Mouse (Mus musculus) hindbrain, embryonic 13.5 days (tissue): ENCODE data around the gene Prrg2. TPM values are rescaled to one million over a fixed set of nuclear protein-coding genes. Genes with fewer than 3 reads are reported as not detected.
A peak's percentile ranks its signal among the peaks of the same experiment; 100 is the strongest.

Experiments
- ATAC-seq: fragments of 200-750 bp; cut with Nextera tagmentation; 2 replicates; pipeline ENCODE4 v1.8.0; 2017; ENCODE audit warnings: moderate TSS enrichment; ENCODE audit not compliant: low FRiP score
- H3K27ac ChIP-seq: fragments of 300-500 bp; sonication (generic); 2 replicates; pipeline ENCODE4 v1.5.1; 2015; ENCODE audit warnings: inconsistent platforms, mild to moderate bottlenecking, moderate library complexity
- H3K27me3 ChIP-seq: fragments of 300-500 bp; sonication (generic); 2 replicates; pipeline ENCODE4 v1.6.1; 2015; ENCODE audit warnings: mild to moderate bottlenecking, inconsistent platforms
- H3K36me3 ChIP-seq: fragments of 300-500 bp; sonication (generic); 2 replicates; pipeline ENCODE4 v1.6.1; 2015; ENCODE audit warnings: mild to moderate bottlenecking, inconsistent platforms
- H3K4me1 ChIP-seq: fragments of 300-500 bp; sonication (generic); replicated peaks from 2 replicates; pipeline ENCODE4 v1.6.1; 2015; ENCODE audit warnings: inconsistent platforms
- H3K4me2 ChIP-seq: fragments of 300-500 bp; sonication (generic); 2 replicates; pipeline ENCODE4 v1.6.1; 2015; ENCODE audit warnings: inconsistent platforms, mild to moderate bottlenecking, moderate library complexity
- H3K4me3 ChIP-seq: fragments of 300-500 bp; sonication (generic); 2 replicates; pipeline ENCODE4 v1.5.1; 2015; ENCODE audit warnings: mild to moderate bottlenecking, inconsistent platforms
- H3K9ac ChIP-seq: fragments of 300-500 bp; sonication (generic); 2 replicates; pipeline ENCODE4 v1.6.1; 2015; ENCODE audit warnings: mild to moderate bottlenecking, inconsistent platforms
- H3K9me3 ChIP-seq: fragments of 300-500 bp; sonication (generic); 2 replicates; pipeline ENCODE4 v1.6.1; 2016; ENCODE audit warnings: inconsistent platforms
- WGBS: fragments of 180-500 bp; shearing (Covaris S2); methylation state at CpG from one replicate; pipeline ENCODE4 v1.1.7; 2015; 5-methylcytosine and 5-hydroxymethylcytosine counted together
- polyA plus RNA-seq: library from polyadenylated mRNA; unstranded; fragments of >200 nt; fragmentation: Nextera tagmentation; extraction: Ambion mirVana; gene quantifications from 2 replicates; pipeline ENCODE4 v1.2.1, GENCODE M21; 2015

Prrg2 gene
- polyA plus RNA-seq, 1 experiment from 2014 or later, result 14.8 TPM

GRCm38 (mm10) chr7:45052862-45053116, 9.7 kb downstream of the Prrg2 start, which contains the start of gene Prr12:
Gene Prr12, minus strand, starts transcription at chr7:45052881.
- Histone ChIP-seq H3K4me1 (peaks cover 36% of the 10 kb centered on the region), H3K9me3 (no peaks in the 10 kb centered on the region), H3K4me2 (peak within 1 kb of the TSS; percentile 99), H3K9ac (peak within 1 kb of the TSS; percentile 98), H3K27ac (peak within 1 kb of the TSS; percentile 100), H3K36me3 (peaks cover 26% of the 10 kb centered on the region), H3K27me3 (no peaks in the 10 kb centered on the region), H3K4me3 (peak within 1 kb of the TSS; percentile 95)
- 0% methylated on average over 2 of the region's 18 CpGs for WGBS
- ATAC-seq, result no peak; the same call in 1 of the 2 replicates

- Histone ChIP-seq H3K4me3 (peak overlapping the region; percentile 95), H3K27me3 (no peaks in the 10 kb centered on the region), H3K36me3 (peaks cover 30% of the 10 kb centered on the region), H3K9ac (peak overlapping the region; percentile 98), H3K9me3 (no peaks in the 10 kb centered on the region), H3K4me1 (peaks cover 36% of the 10 kb centered on the region), H3K27ac (peak overlapping the region; percentile 100), H3K4me2 (peak overlapping the region; percentile 99)
- WGBS, result under 1% methylated on average over 37 of the region's 38 CpGs
- no peak for ATAC-seq
Measured at GRCm38 (mm10) chr7:45052181-45052861, 10.2 kb downstream of the Prrg2 start.

GRCm38 (mm10) chr7:45051601-45051974, 10.9 kb downstream of the Prrg2 start:
- Histone ChIP-seq H3K4me3 (peak overlapping the region; percentile 95), H3K9me3 (no peaks in the 10 kb centered on the region), H3K4me2 (peak overlapping the region; percentile 99), H3K4me1 (peaks cover 39% of the 10 kb centered on the region), H3K36me3 (peaks cover 38% of the 10 kb centered on the region), H3K9ac (peak overlapping the region; percentile 98), H3K27me3 (no peaks in the 10 kb centered on the region), H3K27ac (peak overlapping the region; percentile 100)
- WGBS, result 2% methylated on average over 13 of the region's 13 CpGs
- ATAC-seq, result no peak

- Histone ChIP-seq H3K36me3 (peaks cover 43% of the 10 kb centered on the region), H3K4me2 (peak overlapping the region; percentile 99), H3K27ac (peak overlapping the region; percentile 100), H3K4me1 (peaks cover 42% of the 10 kb centered on the region), H3K4me3 (peak overlapping the region; percentile 95), H3K9me3 (no peaks in the 10 kb centered on the region), H3K27me3 (no peaks in the 10 kb centered on the region), H3K9ac (peak overlapping the region; percentile 98)
- peak; percentile 64 for ATAC-seq
- WGBS, result 3% methylated on average over 16 of the region's 16 CpGs
Measured at GRCm38 (mm10) chr7:45050945-45051600, 11.4 kb downstream of the Prrg2 start.

DNA sequence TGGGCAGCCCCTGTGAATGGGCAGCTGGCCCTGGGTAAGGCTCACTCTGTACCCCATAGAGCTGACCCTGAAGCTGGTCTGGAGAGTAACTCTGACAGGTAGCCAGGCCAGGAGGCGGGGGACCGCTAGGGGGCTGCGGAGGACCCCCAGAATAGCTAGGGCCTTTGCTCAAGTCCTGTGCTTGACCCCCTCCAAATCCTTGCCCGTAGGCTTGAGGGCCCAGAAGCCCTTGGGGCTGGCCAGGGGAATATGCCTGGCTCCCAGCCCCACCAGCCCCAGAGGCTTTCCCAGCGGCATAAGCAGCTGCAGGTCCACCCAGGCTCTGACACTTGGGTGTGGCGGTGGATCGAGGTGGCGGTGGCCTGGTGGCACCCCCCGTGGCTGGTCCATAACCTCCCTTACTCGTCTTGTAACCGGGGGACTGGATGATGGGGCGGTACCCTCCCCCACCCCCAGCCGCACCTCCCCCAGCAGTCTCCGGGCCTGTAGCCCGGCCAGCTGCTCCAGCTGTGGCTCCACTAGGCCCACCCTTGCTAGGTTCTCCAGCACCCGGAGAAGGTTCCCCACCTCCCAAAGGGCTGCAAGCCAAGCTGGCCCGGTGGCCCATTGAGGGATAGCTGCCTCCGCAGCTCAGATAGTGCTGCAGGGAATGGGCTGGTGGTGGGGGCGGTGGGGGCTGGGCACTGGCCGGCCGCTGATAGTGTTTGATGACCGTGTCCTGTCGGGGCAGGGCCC, 13.4 kb downstream of the Prrg2 start:
- H3K4me1 ChIP-seq, result peaks cover 41% of the 10 kb centered on the region
- H3K36me3 ChIP-seq, result peaks cover 63% of the 10 kb centered on the region
- ATAC-seq, result no peak
- 0 out of 2 replicates have a peak overlapping the region, but pooled peaks have one; percentile 2 for H3K27ac ChIP-seq
- WGBS, result 95% methylated on average over 23 of the region's 23 CpGs
- H3K4me3 ChIP-seq, result no peak overlapping the region
- H3K9ac ChIP-seq, result 0 out of 2 replicates have a peak overlapping the region, but pooled peaks have one; percentile 6
- H3K27me3 ChIP-seq, result no peaks in the 10 kb centered on the region
- H3K9me3 ChIP-seq, result no peaks in the 10 kb centered on the region
- no peak overlapping the region for H3K4me2 ChIP-seq

DNA sequence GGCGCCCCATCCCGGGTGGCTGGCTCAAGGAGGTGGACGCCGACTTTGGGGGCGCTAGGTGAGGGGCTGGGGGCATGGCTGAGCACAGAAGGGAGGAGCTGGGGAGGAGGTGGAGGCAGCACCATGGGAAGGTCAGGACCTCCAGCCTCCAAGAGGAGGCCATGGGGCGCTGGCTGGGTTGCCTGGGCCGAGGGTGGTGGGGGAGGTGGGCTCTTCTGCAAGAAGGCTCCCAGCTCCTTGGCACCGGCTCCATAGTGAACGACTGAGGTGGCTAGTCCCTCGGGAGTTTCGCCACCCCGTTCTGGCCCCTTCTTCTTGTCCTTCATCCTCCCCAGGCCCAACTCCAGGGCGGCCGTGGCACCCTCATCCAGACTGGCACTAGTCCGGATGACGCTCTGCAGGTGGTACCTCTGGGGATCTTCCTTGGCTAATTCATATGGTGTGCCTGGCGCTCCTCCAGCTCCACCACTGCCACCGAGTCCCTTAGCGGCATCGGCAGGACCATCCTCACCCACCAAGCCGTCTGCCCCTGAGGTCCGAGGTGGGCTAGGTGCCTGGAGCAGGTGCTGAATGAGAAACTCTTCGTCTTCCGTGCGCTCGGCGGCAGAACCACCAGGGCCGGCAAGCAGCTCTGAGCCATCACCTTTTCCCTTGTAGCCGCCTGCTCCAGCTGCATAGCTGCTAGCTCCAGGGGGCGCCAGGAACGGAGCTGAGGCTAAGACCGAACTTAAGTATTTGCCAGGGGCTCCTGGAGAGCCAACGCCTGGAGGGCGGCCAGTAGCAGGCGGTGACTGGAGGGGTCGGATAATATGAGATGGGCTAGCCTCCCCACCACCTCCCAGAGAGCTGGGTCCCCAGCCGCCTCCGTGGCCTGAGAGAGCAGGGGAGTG, 14.2 kb downstream of the Prrg2 start:
- no peak overlapping the region for H3K4me2 ChIP-seq
- peaks cover 36% of the 10 kb centered on the region for H3K4me1 ChIP-seq
- H3K9ac ChIP-seq, result 0 out of 2 replicates have a peak overlapping the region, but pooled peaks have one; percentile 6
- no peaks in the 10 kb centered on the region for H3K9me3 ChIP-seq
- H3K27me3 ChIP-seq, result no peaks in the 10 kb centered on the region
- no peak for ATAC-seq
- H3K36me3 ChIP-seq, result peaks cover 71% of the 10 kb centered on the region
- 0 out of 2 replicates have a peak overlapping the region, but pooled peaks have one; percentile 2 for H3K27ac ChIP-seq
- H3K4me3 ChIP-seq, result no peak overlapping the region
- WGBS, result 94% methylated on average over 37 of the region's 38 CpGs

DNA sequence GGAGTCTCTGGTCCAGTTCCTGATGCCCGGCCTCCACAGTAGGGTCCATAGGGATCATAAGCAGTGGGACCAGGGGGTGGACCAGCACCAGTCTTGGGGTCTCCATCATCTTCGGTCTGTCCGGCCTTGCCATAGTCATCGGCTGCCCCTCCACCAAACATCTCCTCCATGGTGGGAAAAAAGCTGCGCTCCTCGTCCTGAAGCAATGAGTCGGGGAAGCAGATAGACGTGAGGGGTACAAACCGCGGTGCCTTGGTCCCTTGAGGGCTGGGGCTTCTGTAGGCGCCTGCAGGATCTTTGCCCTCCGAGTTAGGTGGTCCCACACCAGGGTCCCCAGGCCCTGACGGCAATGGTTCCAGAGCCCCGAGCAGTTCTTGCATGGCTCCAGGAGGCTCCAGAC, 15.0 kb downstream of the Prrg2 start:
- Histone ChIP-seq H3K4me2 (no peak overlapping the region), H3K4me3 (no peak overlapping the region), H3K27me3 (no peaks in the 10 kb centered on the region), H3K9ac (no peak overlapping the region), H3K9me3 (no peaks in the 10 kb centered on the region), H3K27ac (no peak overlapping the region), H3K4me1 (peaks cover 36% of the 10 kb centered on the region), H3K36me3 (peaks cover 79% of the 10 kb centered on the region)
- no peak for ATAC-seq
- WGBS, result 96% methylated on average over 14 of the region's 14 CpGs

DNA sequence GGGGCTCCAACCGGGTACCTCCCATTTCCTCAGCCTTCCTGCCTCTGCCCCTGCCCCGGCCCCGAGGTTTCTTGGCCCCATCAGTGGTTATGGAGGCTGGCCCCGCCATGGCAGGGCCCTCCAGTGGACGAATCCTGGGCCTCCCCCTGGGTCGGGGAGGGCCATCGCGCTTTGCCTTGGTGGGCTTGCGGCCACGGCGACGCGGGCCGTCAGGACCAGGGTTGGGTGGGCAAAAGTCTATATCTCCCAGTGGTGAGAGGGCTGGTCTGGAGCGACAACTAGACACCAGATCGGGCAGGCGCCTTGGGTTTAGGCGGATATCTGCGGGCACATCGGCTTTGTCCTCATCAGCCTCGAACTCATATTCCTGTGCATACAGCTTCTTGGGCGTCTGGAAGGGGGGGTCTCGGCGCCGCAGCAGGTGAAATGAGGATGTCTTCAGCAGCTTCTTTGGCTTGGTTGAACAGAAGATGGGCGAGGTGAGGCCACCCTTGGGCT, 15.6 kb downstream of the Prrg2 start:
- 95% methylated on average over 24 of the region's 26 CpGs for WGBS
- Histone ChIP-seq H3K9ac (no peak overlapping the region), H3K36me3 (peaks cover 85% of the 10 kb centered on the region)

GRCm38 (mm10) chr7:45045741-45046140, 16.7 kb downstream of the Prrg2 start:
- WGBS, result 95% methylated on average over 22 of the region's 22 CpGs
- Histone ChIP-seq H3K27me3 (no peaks in the 10 kb centered on the region), H3K4me1 (peaks cover 24% of the 10 kb centered on the region), H3K9ac (no peak overlapping the region), H3K36me3 (peaks cover 96% of the 10 kb centered on the region), H3K4me2 (no peak overlapping the region), H3K4me3 (no peak overlapping the region), H3K9me3 (no peaks in the 10 kb centered on the region), H3K27ac (no peak overlapping the region)
- ATAC-seq, result no peak

More for the DNA sequence above, 15.6 kb downstream of the Prrg2 start:
- Histone ChIP-seq H3K27ac (no peak overlapping the region), H3K9me3 (no peaks in the 10 kb centered on the region), H3K4me1 (peaks cover 35% of the 10 kb centered on the region), H3K27me3 (no peaks in the 10 kb centered on the region), H3K4me3 (no peak overlapping the region), H3K4me2 (no peak overlapping the region)
- ATAC-seq, result no peak

DNA sequence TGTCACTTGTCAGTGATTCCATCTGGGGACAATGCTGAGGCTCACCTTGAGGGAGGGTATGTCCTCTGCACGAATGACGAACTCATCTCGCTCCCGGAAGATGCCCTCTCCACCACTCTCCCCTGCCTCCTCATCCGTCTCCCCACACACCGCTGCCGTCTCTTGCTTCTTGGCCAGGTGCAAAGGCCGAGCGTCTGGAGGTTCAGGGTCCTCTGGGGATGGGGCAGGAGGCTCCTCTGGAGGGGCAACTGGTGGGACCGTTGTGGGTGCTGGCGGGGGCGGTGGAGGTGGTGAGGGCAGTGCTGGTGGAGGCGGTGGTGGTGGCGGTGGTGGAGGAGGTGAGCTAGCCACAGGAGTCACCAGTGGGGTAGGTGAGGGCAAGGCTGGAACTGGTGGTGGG, 19.2 kb downstream of the Prrg2 start:
- Histone ChIP-seq H3K4me3 (no peak overlapping the region), H3K27ac (no peak overlapping the region), H3K27me3 (no peaks in the 10 kb centered on the region), H3K4me1 (peaks cover 6% of the 10 kb centered on the region; the same call in 1 of the 2 replicates), H3K9ac (no peak overlapping the region), H3K4me2 (no peak overlapping the region), H3K36me3 (peaks cover 99% of the 10 kb centered on the region), H3K9me3 (no peaks in the 10 kb centered on the region)
- no peak for ATAC-seq
- WGBS, result 96% methylated on average over 14 of the region's 14 CpGs

DNA sequence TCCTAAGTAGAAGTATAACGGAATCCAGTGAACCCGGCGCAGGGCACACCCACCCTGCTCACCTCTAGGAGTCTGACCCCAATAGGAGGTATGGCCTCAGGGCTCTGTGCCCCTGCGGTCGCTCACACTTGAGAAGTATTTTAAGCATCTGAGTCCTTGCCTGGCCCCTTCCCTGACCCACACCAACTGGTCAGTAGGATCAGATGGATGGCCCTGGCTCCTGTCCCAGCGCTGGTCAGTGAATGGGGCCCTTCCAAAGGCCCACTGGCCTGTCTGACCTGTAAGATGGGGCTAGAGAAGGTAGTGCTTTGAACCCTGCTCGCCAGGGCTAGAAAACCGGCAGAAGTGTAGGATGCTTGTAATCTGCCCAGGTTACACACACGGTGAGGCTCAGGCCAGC, 21.6 kb downstream of the Prrg2 start:
- H3K36me3 ChIP-seq, result peaks cover 99% of the 10 kb centered on the region
- no peak overlapping the region for H3K4me3 ChIP-seq
- H3K9ac ChIP-seq, result no peak overlapping the region
- ATAC-seq, result no peak
- H3K27me3 ChIP-seq, result no peaks in the 10 kb centered on the region
- H3K4me1 ChIP-seq, result no peaks in the 10 kb centered on the region
- WGBS, result 96% methylated on average over 9 of the region's 9 CpGs
- no peaks in the 10 kb centered on the region for H3K9me3 ChIP-seq
- no peak overlapping the region for H3K4me2 ChIP-seq
- no peak overlapping the region for H3K27ac ChIP-seq
